Mouse (Mus musculus) lung, postnatal 4 days (tissue): ENCODE results near the gene 1700029J07Rik.

Experiments used
- DNase-seq, 2 experiments: peaks; one replicate each; pipeline ENCODE4 v3.0.0; 2021

Gene 1700029J07Rik

GRCm38 (mm10) chr8:45946283-45946682 lies 28.8 kb downstream of the 1700029J07Rik start:
- no peak for DNase-seq

- DNase-seq, result no peak
Observed at GRCm38 (mm10) chr8:45936986-45937385, 38.1 kb downstream of the 1700029J07Rik start.

GRCm38 (mm10) chr8:45934582-45935014 lies 40.5 kb downstream of the 1700029J07Rik start, which contains the start of gene Ccdc110:
Ccdc110 (plus strand) TSS chr8:45934619.
- DNase-seq, result peak; percentile 91 to 96

GRCm38 (mm10) chr8:45922116-45922515 lies 52.9 kb downstream of the 1700029J07Rik start:
- DNase-seq, result no peak

- DNase-seq, result no peak
Observed at GRCm38 (mm10) chr8:45920392-45920791, 54.7 kb downstream of the 1700029J07Rik start.

- no peak for DNase-seq
Observed at GRCm38 (mm10) chr8:45918891-45919290, 56.2 kb downstream of the 1700029J07Rik start.

GRCm38 (mm10) chr8:45917040-45917679 lies 57.9 kb downstream of the 1700029J07Rik start:
- DNase-seq, result peak in 1 of 2 experiments; percentile 53

GRCm38 (mm10) chr8:45916496-45916895 lies 58.6 kb downstream of the 1700029J07Rik start:
- peak in 1 of 2 experiments; percentile 8 for DNase-seq

- no peak for DNase-seq
Observed at GRCm38 (mm10) chr8:45913707-45914106, 61.3 kb downstream of the 1700029J07Rik start.

- no peak for DNase-seq
Observed at GRCm38 (mm10) chr8:45906251-45906619, 68.8 kb downstream of the 1700029J07Rik start.

- DNase-seq, result peak in 1 of 2 experiments; percentile 9
Observed at GRCm38 (mm10) chr8:45905591-45906250, 69.3 kb downstream of the 1700029J07Rik start.

- peak; percentile 16 to 44 for DNase-seq
Observed at GRCm38 (mm10) chr8:45903659-45904058, 71.4 kb downstream of the 1700029J07Rik start.
